Mouse (Mus musculus) spleen, adult 2 months (tissue): ENCODE measurements around the gene Ankrd13a. TPM values are rescaled to one million over a fixed set of nuclear protein-coding genes. Genes with fewer than 3 reads are reported as not detected.
A peak's percentile ranks its signal among the peaks of the same experiment; 100 is the strongest.

ENCODE experiments used
- DNase-seq, 2 experiments: peaks; one replicate each; pipeline versions ENCODE4 v3.0.0 to v3.0.0-alpha.2; 2012 to 2021; ENCODE audit warnings: low spot score in 2 of 2, low read depth in 1 of 2
- H3K27ac ChIP-seq: fragments of 200-500 bp; 2 replicates; pipeline ENCODE4 v1.5.1; 2012; ENCODE audit warnings: low read length, inconsistent platforms; ENCODE audit not compliant: insufficient read depth
- H3K27me3 ChIP-seq: fragments of 200-500 bp; 2 replicates; pipeline ENCODE4 v1.6.1; 2012; ENCODE audit warnings: mild to moderate bottlenecking, moderate library complexity, low read length, inconsistent platforms; ENCODE audit not compliant: control insufficient read depth, insufficient read depth
- H3K36me3 ChIP-seq: fragments of 200-500 bp; 2 replicates; pipeline ENCODE4 v1.6.1; 2012; ENCODE audit warnings: mild to moderate bottlenecking, low read length, inconsistent platforms; ENCODE audit not compliant: control insufficient read depth, insufficient read depth
- H3K4me1 ChIP-seq: fragments of 200-500 bp; 2 replicates; pipeline ENCODE4 v1.6.1; 2011; ENCODE audit warnings: inconsistent platforms; ENCODE audit not compliant: control insufficient read depth, insufficient read depth, insufficient read length
- H3K4me3 ChIP-seq: fragments of 200-500 bp; 2 replicates; pipeline ENCODE4 v1.5.1; 2011; ENCODE audit warnings: mild to moderate bottlenecking, inconsistent platforms; ENCODE audit not compliant: insufficient read depth, insufficient read length; ENCODE audit errors: extremely low read depth
- CTCF ChIP-seq: fragments of 200-500 bp; IDR thresholded peaks from 2 replicates; pipeline ENCODE4 v1.5.1; 2011; ENCODE audit warnings: mild to moderate bottlenecking, inconsistent platforms; ENCODE audit not compliant: insufficient read depth, insufficient read length, insufficient replicate concordance; ENCODE audit errors: extremely low read depth
- POLR2A ChIP-seq: fragments of 200-500 bp; IDR thresholded peaks from 2 replicates; pipeline ENCODE4 v1.6.1; 2011; ENCODE audit warnings: low read depth, low read length, inconsistent platforms
- WGBS: fragments of 180-500 bp; shearing (Covaris S2); methylation state at CpG from one replicate; pipeline ENCODE4 v1.1.7; 2018; 5-methylcytosine and 5-hydroxymethylcytosine counted together
- polyA plus RNA-seq: library from polyadenylated mRNA; depleted of rRNA; stranded (reverse); fragments of >200 nt; gene quantifications from 2 replicates; pipeline ENCODE4 v1.2.3, GENCODE M21; 2012

Gene Ankrd13a
- polyA plus RNA-seq, 1 experiment, result 69.3 TPM

GRCm38 (mm10) chr5:114808385-114808784 lies 33.9 kb downstream of the Ankrd13a start:
- peaks cover 18% of the 10 kb centered on the region for H3K36me3 ChIP-seq
- TF ChIP-seq POLR2A, result no peak
- TF ChIP-seq CTCF, result no peak
- 73% methylated on average over 8 of the region's 8 CpGs for WGBS
- no peak overlapping the region for H3K27ac ChIP-seq
- no peak for DNase-seq
- H3K4me1 ChIP-seq, result peaks cover 9% of the 10 kb centered on the region; the same call in 1 of the 2 replicates
- no peak overlapping the region for H3K4me3 ChIP-seq
- no peaks in the 10 kb centered on the region for H3K27me3 ChIP-seq

DNA sequence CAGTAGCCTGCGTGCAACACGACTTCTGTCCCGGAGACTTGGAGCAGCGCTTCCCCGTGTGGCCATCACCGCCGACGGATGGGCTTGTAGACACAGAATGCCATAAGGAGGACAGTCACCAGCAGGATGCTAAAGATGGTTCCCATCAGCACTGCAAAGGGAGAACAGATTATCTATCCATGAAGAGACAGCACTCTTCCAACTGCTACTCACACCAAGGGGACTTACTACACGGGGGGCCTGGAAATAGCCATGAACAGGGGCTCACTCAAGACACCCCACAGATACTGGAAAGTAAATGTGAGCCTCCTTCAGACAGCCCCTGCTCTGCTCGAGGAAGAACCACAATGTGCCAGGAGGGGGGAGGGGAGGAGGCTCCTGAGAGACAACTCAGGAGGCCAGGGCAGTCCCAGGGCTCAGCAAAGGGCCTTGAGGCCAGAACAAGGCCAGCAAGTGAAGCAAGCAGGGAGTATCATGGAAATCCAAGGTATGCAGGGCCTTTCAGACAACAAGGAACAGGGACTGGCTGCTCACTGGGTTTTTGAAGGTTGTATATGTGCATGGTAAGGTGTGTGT lies 34.8 kb downstream of the Ankrd13a start:
- no peak for DNase-seq
- WGBS, result 84% methylated on average over 10 of the region's 10 CpGs
- H3K4me1 ChIP-seq, result peaks cover 9% of the 10 kb centered on the region; the same call in 1 of the 2 replicates
- no peak overlapping the region for H3K4me3 ChIP-seq
- peaks cover 2% of the 10 kb centered on the region; the same call in 1 of the 2 replicates for H3K27me3 ChIP-seq
- no peak for TF ChIP-seq POLR2A
- TF ChIP-seq CTCF, result no peak
- no peak overlapping the region for H3K27ac ChIP-seq
- peaks cover 10% of the 10 kb centered on the region for H3K36me3 ChIP-seq

DNA sequence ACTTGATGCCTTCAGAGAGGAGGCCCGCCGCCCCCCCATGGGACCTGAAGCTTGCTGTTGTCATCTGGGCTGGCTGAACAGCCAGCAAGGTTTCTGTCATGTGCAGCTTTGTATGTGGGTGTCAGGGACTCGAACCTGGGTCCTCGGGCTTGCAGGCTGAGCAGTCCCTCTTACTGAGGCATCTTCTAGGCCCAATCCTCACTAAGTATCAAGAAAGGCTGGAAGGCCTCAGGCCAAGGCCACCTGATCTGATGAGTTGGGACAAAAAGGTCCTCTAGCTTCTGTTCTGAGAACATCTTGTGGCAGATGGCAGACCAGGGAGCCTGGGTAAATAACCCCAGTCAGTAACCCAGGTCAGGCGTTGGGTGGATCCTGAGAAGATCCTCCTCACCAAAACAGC lies 35.3 kb downstream of the Ankrd13a start:
- DNase-seq, result no peak
- WGBS, result 95% methylated on average over 5 of the region's 5 CpGs
- Histone ChIP-seq H3K27me3 (peaks cover 2% of the 10 kb centered on the region; the same call in 1 of the 2 replicates), H3K36me3 (peaks cover 7% of the 10 kb centered on the region), H3K4me3 (no peak overlapping the region), H3K4me1 (peaks cover 9% of the 10 kb centered on the region; the same call in 1 of the 2 replicates), H3K27ac (no peak overlapping the region)
- TF ChIP-seq POLR2A, result no peak
- TF ChIP-seq CTCF, result no peak

GRCm38 (mm10) chr5:114813525-114814181 lies 39.2 kb downstream of the Ankrd13a start:
- peaks cover 2% of the 10 kb centered on the region; the same call in 1 of the 2 replicates for H3K27me3 ChIP-seq
- no peak for TF ChIP-seq CTCF
- TF ChIP-seq POLR2A, result peak; percentile 83
- H3K27ac ChIP-seq, result peak overlapping the region; percentile 88
- peaks cover 4% of the 10 kb centered on the region for H3K36me3 ChIP-seq
- peak overlapping the region; percentile 98 for H3K4me3 ChIP-seq
- peak; percentile 61 to 81 for DNase-seq
- no peaks in the 10 kb centered on the region for H3K4me1 ChIP-seq
- WGBS, result under 1% methylated on average over 47 of the region's 50 CpGs

DNA sequence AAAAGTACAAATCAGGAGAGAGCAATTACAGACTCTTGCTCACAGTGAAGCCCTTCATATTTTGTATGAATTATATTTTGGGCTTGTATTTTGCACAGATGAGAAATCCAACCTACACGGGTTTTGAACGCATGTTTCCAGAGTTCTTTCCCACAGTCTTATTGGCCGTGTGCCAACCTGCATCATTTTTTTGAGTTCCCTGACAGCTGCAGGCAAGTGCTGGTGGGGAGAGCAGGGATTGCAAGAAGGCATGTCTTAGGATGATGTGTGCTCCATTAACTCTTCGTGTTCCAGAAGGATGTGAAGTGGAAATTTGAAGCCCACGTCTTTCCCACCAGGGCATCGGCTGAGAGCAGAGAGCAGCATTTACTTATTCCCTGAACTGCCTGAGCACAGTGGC lies 42.1 kb downstream of the Ankrd13a start:
- Histone ChIP-seq H3K4me1 (no peaks in the 10 kb centered on the region), H3K27me3 (peaks cover 2% of the 10 kb centered on the region; the same call in 1 of the 2 replicates), H3K27ac (no peak overlapping the region), H3K36me3 (no peaks in the 10 kb centered on the region), H3K4me3 (no peak overlapping the region)
- DNase-seq, result no peak
- WGBS, result 83% methylated on average over 6 of the region's 6 CpGs
- no peak for TF ChIP-seq CTCF
- no peak for TF ChIP-seq POLR2A

DNA sequence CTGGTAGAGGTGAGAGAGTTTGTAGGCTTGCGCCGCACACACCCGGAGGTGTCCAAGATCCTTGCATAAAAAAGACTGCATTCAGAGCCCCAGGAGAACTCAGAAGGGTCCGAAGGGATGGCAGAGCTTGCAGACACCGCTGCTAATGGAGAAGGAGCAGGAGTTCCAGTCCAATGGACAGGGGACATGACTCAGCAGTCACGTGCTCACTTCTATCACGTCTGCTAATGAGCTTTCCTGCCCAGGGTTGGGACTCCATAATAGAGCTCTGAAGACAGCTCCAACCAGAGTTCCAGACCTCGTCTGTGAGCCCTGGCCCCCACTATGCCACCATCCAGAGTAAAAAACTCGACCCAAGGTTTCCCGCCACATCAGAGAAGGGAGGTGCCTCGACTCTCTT lies 43.6 kb downstream of the Ankrd13a start:
- no peak for TF ChIP-seq CTCF
- H3K27ac ChIP-seq, result no peak overlapping the region
- no peak overlapping the region for H3K4me3 ChIP-seq
- no peak for DNase-seq
- WGBS, result 72% methylated on average over 9 of the region's 11 CpGs
- no peaks in the 10 kb centered on the region for H3K36me3 ChIP-seq
- peaks cover under 1% of the 10 kb centered on the region; the same call in 1 of the 2 replicates for H3K4me1 ChIP-seq
- peaks cover 2% of the 10 kb centered on the region; the same call in 1 of the 2 replicates for H3K27me3 ChIP-seq
